18 mouse cellular contexts compared by ENCODE assay signal in the genomic region with DNA sequence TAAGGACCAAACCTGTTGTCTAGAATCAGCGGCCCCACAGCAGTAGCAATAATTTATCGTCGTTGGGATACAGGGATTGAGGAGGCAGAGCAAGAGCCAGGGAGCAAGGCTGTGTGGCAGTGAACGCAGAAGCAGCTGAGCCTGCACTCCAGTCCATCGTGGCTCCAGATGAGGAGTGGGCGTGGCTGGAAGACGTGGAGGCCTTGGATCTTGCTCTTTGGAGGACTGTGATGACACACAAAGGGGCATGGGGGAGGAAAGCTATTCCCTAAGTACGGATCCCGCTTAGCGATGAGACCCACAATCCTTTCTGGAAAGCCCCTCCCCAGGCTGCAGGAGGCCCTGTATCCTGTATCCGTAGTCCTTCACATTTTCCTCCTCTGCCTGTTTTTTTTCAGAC. TPM values are rescaled to one million over a fixed set of nuclear protein-coding genes. Genes with fewer than 3 reads are reported as not detected.
"Had no signal": no experiment of that assay in that cellular context is flagged by ENCODE, and none has a peak within 500 bp of the region (broad histone marks: within the 10 kb centered on the region; RNA-seq: fewer than 3 reads in every experiment).

No protein-coding gene starts in this region.

- H3K36me3 ChIP-seq: limb, embryonic 13.5 days had no signal

- H3K9me3 ChIP-seq: megakaryocyte, embryonic 14.5 days; neural tube, embryonic 13.5 days had no signal

- H3K9ac ChIP-seq: limb, embryonic 13.5 days; liver, embryonic 14.5 days; neural tube, embryonic 13.5 days had no signal

- H3K4me2 ChIP-seq: limb, embryonic 13.5 days; midbrain, embryonic 11.5 days; neural tube, embryonic 13.5 days had no signal

- H3K27ac ChIP-seq: layer of hippocampus, adult 2 months; limb, embryonic 13.5 days; liver, embryonic 14.5 days; neural tube, embryonic 13.5 days; stomach, postnatal 0 days had no signal

- H3K4me3 ChIP-seq: layer of hippocampus, adult 2 months; limb, embryonic 13.5 days; megakaryocyte, embryonic 14.5 days; neural tube, embryonic 13.5 days had no signal

- DNase-seq: kidney, adult 18-20 months; kidney, postnatal 36 days; left cerebral cortex, postnatal 4 days; lung, adult 2 months; lung, postnatal 4 days; right cerebral cortex, adult 18-20 months; right cerebral cortex, postnatal 25 days; thymus, postnatal 4 days had no signal

- ATAC-seq: lung, postnatal 0 days; midbrain, embryonic 16.5 days had no signal

RNA-seq across cellular contexts. Expression of a gene that starts 4.0 kb away (rescaled TPM):
- total RNA-seq: liver, adult 2 months had no signal
- polyA plus RNA-seq: liver, adult 2 months; lung, postnatal 0 days had no signal

RNA-seq across cellular contexts. Expression of a gene that starts 49.3 kb away (rescaled TPM):
- total RNA-seq: liver, adult 2 months had no signal
- polyA plus RNA-seq: liver, adult 2 months; liver, embryonic 14.5 days; lung, postnatal 0 days had no signal
